Mouse (Mus musculus) hindbrain, embryonic 11.5 days (tissue): ENCODE measurements at regions not wholly inside any gene's neighbourhood (a gene's known extent, or its start where the extent isn't known, plus 50 kb on each side); places are given as distances from the start of the nearest gene placed in this dataset.

Source experiments
- ATAC-seq: fragments of 200-750 bp; cut with Nextera tagmentation; 2 replicates; pipeline ENCODE4 v1.8.0; 2017; ENCODE audit warnings: mild to moderate bottlenecking, moderate TSS enrichment, moderate library complexity; ENCODE audit not compliant: low FRiP score
- DNase-seq: peaks from one replicate; pipeline ENCODE4 v3.0.0-alpha.2; 2015; ENCODE audit warnings: low spot score
- H3K27ac ChIP-seq: fragments of 300-500 bp; sonication (generic); 2 replicates; pipeline ENCODE4 v1.5.1; 2014; ENCODE audit warnings: mild to moderate bottlenecking, low read depth, low read length
- H3K27me3 ChIP-seq: fragments of 300-500 bp; sonication (generic); 2 replicates; pipeline ENCODE4 v1.6.1; 2014; ENCODE audit warnings: mild to moderate bottlenecking, low read length, moderate library complexity, mixed read lengths; ENCODE audit not compliant: control insufficient read depth, insufficient read depth
- H3K36me3 ChIP-seq: fragments of 300-500 bp; sonication (generic); 2 replicates; pipeline ENCODE4 v1.6.1; 2014; ENCODE audit warnings: mild to moderate bottlenecking, low read length, moderate library complexity, mixed read lengths; ENCODE audit not compliant: control insufficient read depth, insufficient read depth
- H3K4me1 ChIP-seq: fragments of 300-500 bp; sonication (generic); replicated peaks from 2 replicates; pipeline ENCODE4 v1.6.1; 2014; ENCODE audit warnings: low read length, mixed read lengths; ENCODE audit not compliant: control insufficient read depth, insufficient read depth
- H3K4me2 ChIP-seq: fragments of 300-500 bp; sonication (generic); replicated peaks from 2 replicates; pipeline ENCODE4 v1.6.1; 2014; ENCODE audit warnings: mild to moderate bottlenecking, low read depth, low read length
- H3K4me3 ChIP-seq: fragments of 300-500 bp; sonication (generic); 2 replicates; pipeline ENCODE4 v1.5.1; 2014; ENCODE audit warnings: low read depth, low read length
- H3K9ac ChIP-seq: fragments of 300-500 bp; sonication (generic); 2 replicates; pipeline ENCODE4 v1.6.1; 2014; ENCODE audit warnings: low read depth, low read length
- H3K9me3 ChIP-seq: fragments of 300-500 bp; sonication (generic); 2 replicates; pipeline ENCODE4 v1.6.1; 2016; ENCODE audit warnings: low read length; ENCODE audit not compliant: control insufficient read depth
- WGBS: fragments of 180-500 bp; shearing (Covaris S2); extraction: QIAGEN DNeasy Blood & Tissue Kit; methylation state at CpG from one replicate; pipeline ENCODE4 v1.1.7; 2014; 5-methylcytosine and 5-hydroxymethylcytosine counted together

DNA sequence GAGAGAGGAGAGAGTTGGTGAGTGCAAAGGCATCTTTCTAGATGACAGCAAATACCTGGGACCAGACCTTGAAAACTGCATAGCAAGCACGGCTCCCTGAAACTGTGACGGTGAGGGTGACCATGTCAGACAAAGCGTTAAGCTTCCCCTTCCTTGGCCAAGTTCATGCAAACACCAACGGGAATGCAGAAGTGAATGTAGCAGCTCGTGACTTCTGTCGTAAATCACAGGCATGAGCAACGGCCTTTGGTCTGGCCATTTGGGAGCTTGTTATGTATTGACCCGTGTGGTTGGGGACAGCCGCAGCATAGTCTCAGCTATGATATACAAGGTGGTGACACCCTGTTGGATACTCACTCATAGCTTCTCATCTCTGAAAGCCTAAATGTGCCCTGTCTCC is 156.4 kb downstream of the Utp18 start:
- WGBS = 92% methylated on average over 9 of the region's 9 CpGs
- Histone ChIP-seq H3K36me3 (no peaks in the 10 kb centered on the region), H3K27me3 (no peaks in the 10 kb centered on the region), H3K4me3 (no peak overlapping the region), H3K9ac (no peak overlapping the region), H3K4me1 (no peaks in the 10 kb centered on the region), H3K27ac (no peak overlapping the region), H3K9me3 (no peaks in the 10 kb centered on the region), H3K4me2 (no peak overlapping the region)
- DNase-seq = no peak
- no peak for ATAC-seq

DNA sequence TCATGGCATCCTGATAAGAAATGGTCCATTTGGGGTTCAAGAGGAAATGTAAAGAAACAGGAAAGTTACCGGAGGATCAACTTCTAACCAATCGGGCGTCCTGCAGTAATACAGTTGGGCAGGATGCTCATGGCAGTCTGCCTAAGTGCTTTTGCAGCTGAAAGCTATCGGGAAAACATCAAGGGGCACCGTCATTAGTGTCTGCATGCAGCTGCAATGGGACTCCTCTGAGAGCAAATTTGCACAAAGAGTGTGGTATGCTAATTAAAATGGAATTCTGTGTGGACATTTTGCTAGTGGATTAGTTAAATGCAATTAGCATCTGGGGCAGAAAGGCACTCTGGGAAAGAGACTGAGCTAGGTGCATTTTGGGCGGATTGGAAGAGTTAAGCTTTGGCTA is 160.3 kb downstream of the Utp18 start:
- no peak overlapping the region for H3K9ac ChIP-seq
- ATAC-seq (no peak), DNase-seq (no peak)
- WGBS = 71% methylated on average over 6 of the region's 6 CpGs
- no peaks in the 10 kb centered on the region for H3K36me3 ChIP-seq
- no peak overlapping the region for H3K4me3 ChIP-seq
- no peaks in the 10 kb centered on the region for H3K4me1 ChIP-seq
- H3K27me3 ChIP-seq = no peaks in the 10 kb centered on the region
- no peaks in the 10 kb centered on the region for H3K9me3 ChIP-seq
- no peak overlapping the region for H3K4me2 ChIP-seq
- no peak overlapping the region for H3K27ac ChIP-seq

DNA sequence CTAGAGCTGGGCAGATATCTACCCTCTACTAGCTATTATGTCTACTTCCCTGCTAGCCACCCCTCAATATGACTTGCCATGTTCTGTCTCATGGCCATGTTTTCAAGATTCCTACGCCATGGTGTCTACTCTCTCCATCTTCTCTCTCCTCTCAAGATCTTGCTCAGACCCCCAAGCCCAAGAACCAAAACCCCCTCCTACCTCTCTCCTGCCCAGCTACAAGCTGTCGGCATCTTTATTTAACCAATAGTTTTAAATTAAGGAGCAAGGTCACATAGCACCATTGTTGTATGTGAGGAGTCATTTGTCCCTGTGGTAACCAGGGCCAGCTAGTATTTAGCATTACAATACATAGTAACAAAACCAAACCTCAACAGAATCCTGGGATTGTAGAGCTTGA is 166.4 kb downstream of the Utp18 start:
- Histone ChIP-seq H3K9ac (no peak overlapping the region), H3K27ac (no peak overlapping the region), H3K27me3 (no peaks in the 10 kb centered on the region), H3K4me3 (no peak overlapping the region), H3K4me2 (no peak overlapping the region), H3K4me1 (0 out of 2 replicates have a peak, but pooled peaks cover 3% of the 10 kb centered on the region), H3K9me3 (no peaks in the 10 kb centered on the region), H3K36me3 (no peaks in the 10 kb centered on the region)
- DNase-seq = no peak
- 58% methylated on average over 2 of the region's 2 CpGs for WGBS
- ATAC-seq = no peak

DNA sequence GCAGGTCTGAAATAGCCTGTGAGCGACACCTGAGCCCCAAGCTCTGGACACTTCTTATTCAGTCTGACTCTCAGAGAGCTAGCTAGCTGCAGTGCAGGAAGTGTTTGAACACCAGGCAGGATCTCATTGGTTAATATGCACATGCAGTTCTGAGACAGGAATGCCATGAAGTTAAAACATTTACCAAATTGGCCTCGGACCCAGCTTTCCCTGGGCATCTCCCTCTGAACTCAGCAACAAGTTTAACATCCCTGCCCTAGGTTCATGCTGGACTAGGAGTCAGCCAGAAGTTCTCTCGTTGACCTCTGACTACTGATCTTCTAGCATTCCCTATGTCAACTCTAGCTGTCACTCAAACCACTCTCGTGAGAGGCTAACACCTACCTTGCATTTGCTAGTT is 175.9 kb downstream of the Utp18 start:
- DNase-seq (no peak), ATAC-seq (no peak)
- Histone ChIP-seq H3K36me3 (no peaks in the 10 kb centered on the region), H3K9ac (no peak overlapping the region), H3K4me2 (no peak overlapping the region), H3K27ac (no peak overlapping the region), H3K4me1 (no peaks in the 10 kb centered on the region), H3K9me3 (no peaks in the 10 kb centered on the region), H3K4me3 (no peak overlapping the region), H3K27me3 (no peaks in the 10 kb centered on the region)
- 89% methylated on average over 4 of the region's 4 CpGs for WGBS

GRCm38 (mm10) chr11:93696982-93697541 is 188.5 kb downstream of the Utp18 start:
- DNase-seq = no peak

GRCm38 (mm10) chr11:93696096-93696890 is 189.3 kb downstream of the Utp18 start:
- Histone ChIP-seq H3K9me3 (no peaks in the 10 kb centered on the region), H3K27me3 (no peaks in the 10 kb centered on the region), H3K36me3 (no peaks in the 10 kb centered on the region), H3K4me2 (no peak overlapping the region), H3K9ac (no peak overlapping the region), H3K4me3 (no peak overlapping the region), H3K4me1 (no peaks in the 10 kb centered on the region), H3K27ac (no peak overlapping the region)
- 87% methylated on average over 12 of the region's 12 CpGs for WGBS
- ATAC-seq = no peak
- DNase-seq = no peak

More at GRCm38 (mm10) chr11:93696982-93697541, 188.5 kb downstream of the Utp18 start:
- Histone ChIP-seq H3K27me3 (no peaks in the 10 kb centered on the region), H3K9me3 (no peaks in the 10 kb centered on the region), H3K4me1 (no peaks in the 10 kb centered on the region), H3K36me3 (no peaks in the 10 kb centered on the region), H3K9ac (no peak overlapping the region), H3K27ac (no peak overlapping the region), H3K4me2 (no peak overlapping the region), H3K4me3 (no peak overlapping the region)
- ATAC-seq = no peak
- WGBS = 91% methylated on average over 8 of the region's 8 CpGs

DNA sequence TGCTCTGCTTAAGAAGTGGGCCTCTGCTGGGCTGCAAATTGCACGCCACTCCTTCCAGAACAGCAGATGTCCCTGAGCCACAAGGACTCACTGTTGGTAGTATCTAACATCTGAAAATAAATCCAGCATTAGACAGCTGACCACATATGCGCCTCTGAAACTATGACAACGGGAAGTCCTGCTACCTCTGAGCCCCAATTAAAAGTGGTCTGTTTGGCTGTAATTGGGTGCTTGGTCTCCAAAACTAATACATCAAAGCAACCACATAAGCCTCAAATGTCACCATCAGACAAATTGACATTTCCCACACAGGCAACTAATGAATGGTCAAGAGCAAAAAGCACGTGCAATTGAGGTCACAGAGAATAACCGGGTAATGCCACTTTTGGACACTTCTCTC is 201.9 kb downstream of the Utp18 start:
- Histone ChIP-seq H3K4me3 (no peak overlapping the region), H3K36me3 (no peaks in the 10 kb centered on the region), H3K4me2 (no peak overlapping the region), H3K9ac (no peak overlapping the region), H3K9me3 (no peaks in the 10 kb centered on the region), H3K27ac (no peak overlapping the region), H3K4me1 (no peaks in the 10 kb centered on the region), H3K27me3 (no peaks in the 10 kb centered on the region)
- 86% methylated on average over 5 of the region's 5 CpGs for WGBS
- no peak for DNase-seq
- ATAC-seq = no peak

DNA sequence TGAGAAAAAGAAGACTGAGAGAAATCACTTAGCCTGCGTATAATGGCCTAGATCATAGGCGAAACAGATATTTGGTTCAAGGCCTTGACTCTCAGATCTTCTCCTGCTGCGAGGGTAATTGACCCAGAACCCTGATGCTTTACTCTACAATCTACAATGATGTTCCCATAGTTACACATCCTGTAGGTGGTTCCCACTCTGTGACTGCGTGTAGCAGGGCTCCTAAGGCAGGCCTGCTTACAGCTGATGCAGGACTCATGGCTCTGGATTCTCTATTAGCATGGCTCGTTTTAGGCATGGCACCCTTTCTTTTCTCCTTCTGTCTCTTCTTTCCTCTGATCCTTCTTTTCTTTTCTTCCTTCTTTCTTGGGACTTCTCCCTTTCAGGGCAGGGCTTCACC is 209.3 kb downstream of the Utp18 start:
- 84% methylated on average over 5 of the region's 5 CpGs for WGBS
- Histone ChIP-seq H3K27ac (no peak overlapping the region), H3K4me2 (no peak overlapping the region), H3K36me3 (no peaks in the 10 kb centered on the region), H3K9ac (no peak overlapping the region), H3K27me3 (no peaks in the 10 kb centered on the region), H3K9me3 (no peaks in the 10 kb centered on the region), H3K4me3 (no peak overlapping the region), H3K4me1 (no peaks in the 10 kb centered on the region)
- ATAC-seq = no peak
- no peak for DNase-seq

DNA sequence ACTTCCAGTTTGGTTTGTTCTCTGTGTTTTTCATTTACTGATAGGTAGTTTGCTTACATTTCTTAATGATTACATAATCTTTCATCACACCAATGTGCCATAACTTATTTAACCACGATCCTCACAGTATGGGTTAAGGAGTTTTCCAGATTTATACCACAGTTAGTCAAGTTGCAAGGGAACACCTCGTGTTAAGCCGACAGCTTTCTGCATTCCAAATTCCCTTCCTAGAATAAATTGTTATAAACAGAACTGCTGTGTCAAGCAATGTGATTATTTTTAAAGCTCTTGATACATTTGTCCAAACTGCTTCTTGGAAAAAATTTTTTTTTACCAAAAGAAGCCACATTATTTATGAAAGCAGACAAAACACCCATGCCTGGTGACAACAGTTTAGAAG is 213.5 kb downstream of the Utp18 start:
- ATAC-seq (no peak), DNase-seq (no peak)
- Histone ChIP-seq H3K4me3 (no peak overlapping the region), H3K36me3 (no peaks in the 10 kb centered on the region), H3K4me1 (no peaks in the 10 kb centered on the region), H3K9me3 (no peaks in the 10 kb centered on the region), H3K27me3 (no peaks in the 10 kb centered on the region), H3K27ac (no peak overlapping the region), H3K4me2 (no peak overlapping the region), H3K9ac (no peak overlapping the region)
- WGBS = 86% methylated on average over 3 of the region's 3 CpGs
